Mouse (Mus musculus): ENCODE results near the gene Faf1. TPM values are rescaled to one million over a fixed set of nuclear protein-coding genes. Genes with fewer than 3 reads are reported as not detected.
A peak's percentile ranks its signal among the peaks of the same experiment; 100 is the strongest.

Gene Faf1
- polyA plus RNA-seq, 1 experiment from 2014 or later, result 29.9 TPM

- ATAC-seq, result no peak
- no peak overlapping the region for H3K4me3 ChIP-seq (ENCODE audit: low read depth, low read length)
- no peak overlapping the region for H3K9ac ChIP-seq (ENCODE audit: low read depth, low read length)
- no peaks in the 10 kb centered on the region for H3K36me3 ChIP-seq (ENCODE audit: control insufficient read depth, insufficient read depth, low read length)
- no peaks in the 10 kb centered on the region for H3K27me3 ChIP-seq (ENCODE audit: control insufficient read depth, insufficient read depth, low read depth, low read length)
- H3K4me2 ChIP-seq (ENCODE audit: low read length), result no peak overlapping the region
- no peak overlapping the region for H3K27ac ChIP-seq (ENCODE audit: low read length)
- no peaks in the 10 kb centered on the region for H3K9me3 ChIP-seq (replicated peaks; ENCODE audit: control insufficient read depth, low read length, poor library complexity, severe bottlenecking)
- no peaks in the 10 kb centered on the region for H3K4me1 ChIP-seq (ENCODE audit: control insufficient read depth, insufficient read depth, low read length)
- WGBS, result 38% methylated on average over 1 of the region's 1 CpGs
These were observed 59.4 kb downstream of the Faf1 start for GRCm38 (mm10) chr4:109735754-109736153.

GRCm38 (mm10) chr4:109743984-109744383 lies 67.6 kb downstream of the Faf1 start:
- no peak for ATAC-seq
- Histone ChIP-seq H3K36me3 (ENCODE audit: control insufficient read depth, insufficient read depth, low read length) (no peaks in the 10 kb centered on the region), H3K27me3 (ENCODE audit: control insufficient read depth, insufficient read depth, low read depth, low read length) (no peaks in the 10 kb centered on the region), H3K4me3 (ENCODE audit: low read depth, low read length) (no peak overlapping the region), H3K4me1 (ENCODE audit: control insufficient read depth, insufficient read depth, low read length) (no peaks in the 10 kb centered on the region), H3K9ac (ENCODE audit: low read depth, low read length) (no peak overlapping the region), H3K27ac (ENCODE audit: low read length) (no peak overlapping the region), H3K4me2 (ENCODE audit: low read length) (no peak overlapping the region), H3K9me3 (replicated peaks; ENCODE audit: control insufficient read depth, low read length, poor library complexity, severe bottlenecking) (no peaks in the 10 kb centered on the region)
- WGBS, result 75% methylated on average over 2 of the region's 2 CpGs

- Histone ChIP-seq H3K36me3 (ENCODE audit: control insufficient read depth, insufficient read depth, low read length) (no peaks in the 10 kb centered on the region), H3K27me3 (ENCODE audit: control insufficient read depth, insufficient read depth, low read depth, low read length) (no peaks in the 10 kb centered on the region), H3K4me2 (ENCODE audit: low read length) (no peak overlapping the region), H3K27ac (ENCODE audit: low read length) (no peak overlapping the region), H3K4me3 (ENCODE audit: low read depth, low read length) (no peak overlapping the region), H3K9ac (ENCODE audit: low read depth, low read length) (no peak overlapping the region), H3K4me1 (ENCODE audit: control insufficient read depth, insufficient read depth, low read length) (no peaks in the 10 kb centered on the region; the same call in 1 of the 2 replicates), H3K9me3 (replicated peaks; ENCODE audit: control insufficient read depth, low read length, poor library complexity, severe bottlenecking) (no peaks in the 10 kb centered on the region)
- ATAC-seq, result no peak
- 8% methylated on average over 2 of the region's 2 CpGs for WGBS
These were observed 82.6 kb downstream of the Faf1 start for GRCm38 (mm10) chr4:109759031-109759430.

GRCm38 (mm10) chr4:109759901-109760300 lies 83.5 kb downstream of the Faf1 start:
- Histone ChIP-seq H3K36me3 (ENCODE audit: control insufficient read depth, insufficient read depth, low read length) (no peaks in the 10 kb centered on the region), H3K4me2 (ENCODE audit: low read length) (no peak overlapping the region), H3K27me3 (ENCODE audit: control insufficient read depth, insufficient read depth, low read depth, low read length) (no peaks in the 10 kb centered on the region), H3K27ac (ENCODE audit: low read length) (no peak overlapping the region), H3K9ac (ENCODE audit: low read depth, low read length) (no peak overlapping the region), H3K4me1 (ENCODE audit: control insufficient read depth, insufficient read depth, low read length) (no peaks in the 10 kb centered on the region; the same call in 1 of the 2 replicates), H3K4me3 (ENCODE audit: low read depth, low read length) (no peak overlapping the region), H3K9me3 (replicated peaks; ENCODE audit: control insufficient read depth, low read length, poor library complexity, severe bottlenecking) (no peaks in the 10 kb centered on the region)
- 64% methylated on average over 2 of the region's 2 CpGs for WGBS
- ATAC-seq, result no peak

GRCm38 (mm10) chr4:109760501-109760900 lies 84.1 kb downstream of the Faf1 start:
- H3K4me3 ChIP-seq (ENCODE audit: low read depth, low read length), result no peak overlapping the region
- H3K27ac ChIP-seq (ENCODE audit: low read length), result no peak overlapping the region
- no peak overlapping the region for H3K4me2 ChIP-seq (ENCODE audit: low read length)
- H3K36me3 ChIP-seq (ENCODE audit: control insufficient read depth, insufficient read depth, low read length), result no peaks in the 10 kb centered on the region
- no peaks in the 10 kb centered on the region; the same call in 1 of the 2 replicates for H3K4me1 ChIP-seq (ENCODE audit: control insufficient read depth, insufficient read depth, low read length)
- no peak overlapping the region for H3K9ac ChIP-seq (ENCODE audit: low read depth, low read length)
- 63% methylated on average over 3 of the region's 3 CpGs for WGBS
- ATAC-seq, result no peak
- no peaks in the 10 kb centered on the region for H3K27me3 ChIP-seq (ENCODE audit: control insufficient read depth, insufficient read depth, low read depth, low read length)
- no peaks in the 10 kb centered on the region for H3K9me3 ChIP-seq (replicated peaks; ENCODE audit: control insufficient read depth, low read length, poor library complexity, severe bottlenecking)

GRCm38 (mm10) chr4:109762768-109763501 lies 86.5 kb downstream of the Faf1 start:
- 0 out of 2 replicates have a peak, but pooled peaks have one; percentile 48 for ATAC-seq
- Histone ChIP-seq H3K4me1 (ENCODE audit: control insufficient read depth, insufficient read depth, low read length) (no peaks in the 10 kb centered on the region; the same call in 1 of the 2 replicates), H3K27ac (ENCODE audit: low read length) (no peak overlapping the region), H3K9me3 (replicated peaks; ENCODE audit: control insufficient read depth, low read length, poor library complexity, severe bottlenecking) (no peaks in the 10 kb centered on the region), H3K27me3 (ENCODE audit: control insufficient read depth, insufficient read depth, low read depth, low read length) (no peaks in the 10 kb centered on the region), H3K4me3 (ENCODE audit: low read depth, low read length) (no peak overlapping the region), H3K4me2 (ENCODE audit: low read length) (no peak overlapping the region), H3K9ac (ENCODE audit: low read depth, low read length) (no peak overlapping the region), H3K36me3 (ENCODE audit: control insufficient read depth, insufficient read depth, low read length) (no peaks in the 10 kb centered on the region)
- 12% methylated on average over 7 of the region's 7 CpGs for WGBS

GRCm38 (mm10) chr4:109769071-109769470 lies 92.7 kb downstream of the Faf1 start:
- Histone ChIP-seq H3K27me3 (ENCODE audit: control insufficient read depth, insufficient read depth, low read depth, low read length) (no peaks in the 10 kb centered on the region), H3K9ac (ENCODE audit: low read depth, low read length) (no peak overlapping the region), H3K9me3 (replicated peaks; ENCODE audit: control insufficient read depth, low read length, poor library complexity, severe bottlenecking) (no peaks in the 10 kb centered on the region), H3K4me3 (ENCODE audit: low read depth, low read length) (no peak overlapping the region), H3K27ac (ENCODE audit: low read length) (no peak overlapping the region), H3K36me3 (ENCODE audit: control insufficient read depth, insufficient read depth, low read length) (no peaks in the 10 kb centered on the region), H3K4me1 (ENCODE audit: control insufficient read depth, insufficient read depth, low read length) (no peaks in the 10 kb centered on the region), H3K4me2 (ENCODE audit: low read length) (no peak overlapping the region)
- no peak for ATAC-seq
- 91% methylated on average over 1 of the region's 1 CpGs for WGBS

- WGBS, result 46% methylated on average over 4 of the region's 4 CpGs
- no peak overlapping the region for H3K27ac ChIP-seq (ENCODE audit: low read length)
- H3K9ac ChIP-seq (ENCODE audit: low read depth, low read length), result no peak overlapping the region
- ATAC-seq, result no peak
- H3K4me1 ChIP-seq (ENCODE audit: control insufficient read depth, insufficient read depth, low read length), result no peaks in the 10 kb centered on the region
- no peak overlapping the region for H3K4me2 ChIP-seq (ENCODE audit: low read length)
- H3K27me3 ChIP-seq (ENCODE audit: control insufficient read depth, insufficient read depth, low read depth, low read length), result no peaks in the 10 kb centered on the region
- no peaks in the 10 kb centered on the region for H3K9me3 ChIP-seq (replicated peaks; ENCODE audit: control insufficient read depth, low read length, poor library complexity, severe bottlenecking)
- H3K36me3 ChIP-seq (ENCODE audit: control insufficient read depth, insufficient read depth, low read length), result no peaks in the 10 kb centered on the region
- no peak overlapping the region for H3K4me3 ChIP-seq (ENCODE audit: low read depth, low read length)
These were observed 106.3 kb downstream of the Faf1 start for GRCm38 (mm10) chr4:109782577-109783114.

GRCm38 (mm10) chr4:109789347-109790001 lies 113.1 kb downstream of the Faf1 start:
- Histone ChIP-seq H3K4me1 (ENCODE audit: control insufficient read depth, insufficient read depth, low read length) (peaks cover 3% of the 10 kb centered on the region; the same call in 1 of the 2 replicates), H3K4me2 (ENCODE audit: low read length) (no peak overlapping the region), H3K9ac (ENCODE audit: low read depth, low read length) (no peak overlapping the region), H3K4me3 (ENCODE audit: low read depth, low read length) (no peak overlapping the region), H3K27ac (ENCODE audit: low read length) (no peak overlapping the region), H3K9me3 (replicated peaks; ENCODE audit: control insufficient read depth, low read length, poor library complexity, severe bottlenecking) (no peaks in the 10 kb centered on the region), H3K36me3 (ENCODE audit: control insufficient read depth, insufficient read depth, low read length) (no peaks in the 10 kb centered on the region), H3K27me3 (ENCODE audit: control insufficient read depth, insufficient read depth, low read depth, low read length) (no peaks in the 10 kb centered on the region)
- ATAC-seq, result no peak
- WGBS, result 36% methylated on average over 4 of the region's 4 CpGs

Measured in midbrain, embryonic 16.5 days (tissue).